ENCODE assay signal across 7 mouse cellular contexts in the genomic region with DNA sequence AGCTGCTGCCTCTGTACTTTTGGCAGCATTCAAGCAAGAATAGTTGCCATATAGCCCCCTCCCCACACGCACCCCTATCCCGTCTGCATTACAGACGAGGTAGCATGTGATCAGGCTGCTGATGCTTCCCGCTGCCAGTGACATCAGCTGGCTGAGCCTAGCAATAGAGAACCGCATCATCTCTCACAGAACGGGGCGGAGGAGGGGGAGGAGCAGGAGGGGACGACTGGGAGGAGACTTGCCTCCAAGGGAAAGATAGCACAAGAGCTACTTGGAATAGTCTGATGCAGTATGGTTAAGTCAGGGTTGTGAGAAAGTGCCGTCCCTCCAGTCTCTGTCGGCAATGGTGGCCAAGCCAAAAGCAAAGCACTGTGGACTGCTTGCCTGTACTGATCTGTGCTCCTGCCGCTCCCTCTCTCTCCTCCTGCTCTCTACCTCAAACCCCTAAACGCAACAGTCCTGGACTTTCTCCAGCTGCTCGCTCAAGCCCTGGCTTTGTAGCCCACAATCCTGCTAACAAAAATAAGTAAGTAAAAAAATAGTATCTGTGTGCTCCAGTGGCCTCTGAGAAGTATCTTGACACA. TPM values are rescaled to one million over a fixed set of nuclear protein-coding genes. Genes with fewer than 3 reads are reported as not detected.
DNase-seq lines count a peak whose midpoint lies in the region; ATAC-seq and TF ChIP-seq lines count a peak whose summit lies in the region.

No protein-coding gene starts in this region.

- 3% methylated on average over 12 of the region's 13 CpGs for WGBS in forebrain, postnatal 0 days
- 9% methylated on average over 13 of the region's 13 CpGs for WGBS in hindbrain, embryonic 10.5 days

- peak; percentile 99 for ATAC-seq in forebrain, postnatal 0 days
- no peak for ATAC-seq in erythroid progenitor cell, adult 5-6 weeks (replicated peaks; ENCODE audit: low FRiP score, poor library complexity, severe bottlenecking)

- no peaks in the 10 kb centered on the region for H3K9me3 ChIP-seq in forebrain, postnatal 0 days (ENCODE audit: low read length)
- no peaks in the 10 kb centered on the region for H3K9me3 ChIP-seq in hindbrain, embryonic 10.5 days

- H3K4me2 ChIP-seq in forebrain, postnatal 0 days (ENCODE audit: low read depth), result peak overlapping the region; percentile 55
- peak overlapping the region; percentile 12 for H3K4me2 ChIP-seq in myocyte (ENCODE audit: low read depth)

- no peak for TF ChIP-seq POLR2A in myocyte (IDR thresholded peaks at IDR 0.05; ENCODE audit: insufficient read length, low read depth)

- peak overlapping the region; percentile 28 for H3K4me3 ChIP-seq in forebrain, postnatal 0 days (ENCODE audit: low read depth, low read length)
- peak overlapping the region; percentile 40 for H3K4me3 ChIP-seq in hindbrain, embryonic 10.5 days
- no peak overlapping the region for H3K4me3 ChIP-seq in myocyte

- H3K36me3 ChIP-seq in forebrain, postnatal 0 days (ENCODE audit: insufficient read depth), result no peaks in the 10 kb centered on the region
- no peaks in the 10 kb centered on the region for H3K36me3 ChIP-seq in hindbrain, embryonic 10.5 days
- no peaks in the 10 kb centered on the region for H3K36me3 ChIP-seq in myocyte (ENCODE audit: control insufficient read depth, insufficient read depth)

- peak; percentile 61 for DNase-seq in adrenal gland, postnatal 10 days
- DNase-seq in cerebellum, adult 8-10 months, result peak; percentile 26
- DNase-seq in forebrain, postnatal 0 days, result peak; percentile 82
- peak; percentile 58 for DNase-seq in hindbrain, embryonic 10.5 days (ENCODE audit: low spot score)
- peak; percentile 73 to 92 for DNase-seq in left cerebral cortex, postnatal 25 days (ENCODE audit: low spot score in 2 of 2)

- peak overlapping the region; percentile 25 for H3K9ac ChIP-seq in forebrain, postnatal 0 days

- H3K27ac ChIP-seq in forebrain, postnatal 0 days (ENCODE audit: low read depth, low read length), result no peak overlapping the region
- H3K27ac ChIP-seq in hindbrain, embryonic 10.5 days, result 0 out of 2 replicates have a peak overlapping the region, but pooled peaks have one; percentile 40

- H3ac ChIP-seq in myocyte (ENCODE audit: control insufficient read depth, insufficient read length), result no peak overlapping the region

- no peak for TF ChIP-seq CTCF in forebrain, postnatal 0 days (IDR thresholded peaks at IDR 0.05; ENCODE audit: low read depth)

- no peaks in the 10 kb centered on the region for H3K79me2 ChIP-seq in myocyte (ENCODE audit: control insufficient read depth, insufficient read depth)

- no peaks in the 10 kb centered on the region for H3K27me3 ChIP-seq in forebrain, postnatal 0 days (ENCODE audit: insufficient read depth, low read length)
- peaks cover 15% of the 10 kb centered on the region for H3K27me3 ChIP-seq in hindbrain, embryonic 10.5 days (ENCODE audit: insufficient read depth, poor library complexity, severe bottlenecking)
- peaks cover 17% of the 10 kb centered on the region for H3K27me3 ChIP-seq in myocyte (ENCODE audit: control insufficient read depth, insufficient read depth, insufficient read length)

- peaks cover 5% of the 10 kb centered on the region for H3K4me1 ChIP-seq in forebrain, postnatal 0 days (ENCODE audit: insufficient read depth)
- peaks cover 12% of the 10 kb centered on the region for H3K4me1 ChIP-seq in hindbrain, embryonic 10.5 days (replicated peaks)

- intact Hi-C loops in left cerebral cortex, postnatal 25 days (cut with DNase I), result no loop called here

TF ChIP-seq in myocyte, 11 proteins besides CTCF, POLR2A, EP300 and RAD21:
- TF ChIP-seq MYOG (IDR thresholded peaks at IDR 0.05; ENCODE audit: control insufficient read depth in 1 of 3, insufficient read depth in 1 of 3, insufficient read length in 2 of 3, low read depth in 2 of 3), result no peak
- no peak for TF ChIP-seq MYOD1 (IDR thresholded peaks at IDR 0.05; ENCODE audit: control insufficient read depth in 1 of 3, insufficient read length in 2 of 3, low read depth in 2 of 3)
- no peak for TF ChIP-seq USF1 (IDR thresholded peaks at IDR 0.05; ENCODE audit: low read depth)
- TF ChIP-seq MAX (IDR thresholded peaks at IDR 0.05; ENCODE audit: low read depth), result no peak
- TF ChIP-seq REST (IDR thresholded peaks at IDR 0.05; ENCODE audit: insufficient read depth, insufficient read length), result no peak
- no peak for TF ChIP-seq E2F4 (IDR thresholded peaks at IDR 0.05; ENCODE audit: insufficient read depth)
- no peak for TF ChIP-seq TCF3 (IDR thresholded peaks at IDR 0.05; ENCODE audit: insufficient read length, low read depth)
- TF ChIP-seq CEBPB (IDR thresholded peaks at IDR 0.05; ENCODE audit: insufficient read depth, poor library complexity, severe bottlenecking), result no peak
- TF ChIP-seq POLR2AphosphoS2 (IDR thresholded peaks at IDR 0.05; ENCODE audit: insufficient read length, low read depth), result no peak
- TF ChIP-seq SRF (IDR thresholded peaks at IDR 0.05; ENCODE audit: control insufficient read depth, insufficient read length, low read depth), result no peak
- no peak for TF ChIP-seq TCF12 (IDR thresholded peaks at IDR 0.05; ENCODE audit: insufficient read depth, poor library complexity, severe bottlenecking)

RNA-seq across cellular contexts. Expression of a gene that starts 27.4 kb away (rescaled TPM):
- total RNA-seq in adrenal gland, postnatal 10 days (2021), result 1,000 to 10,000 TPM; 1,406 to 1,408 TPM
- total RNA-seq in forebrain, postnatal 0 days (2014; rRNA removed), result 883 and 1,228 TPM in 2 replicates
- polyA plus RNA-seq in forebrain, postnatal 0 days (2015; fragmentation: Nextera tagmentation; extraction: Ambion mirVana), result 706 and 832 TPM in 2 replicates
- polyA plus RNA-seq in hindbrain, embryonic 10.5 days (2016; fragmentation: Nextera tagmentation; extraction: Ambion mirVana), result 1,093 and 1,176 TPM in 2 replicates
- 100 to 1,000 TPM; 474 to 482 TPM for total RNA-seq in left cerebral cortex, postnatal 25 days (2021)
- polyA plus RNA-seq in myocyte (2012; fragmentation: generic; extraction: Trizol), result 2,418 TPM
- 680 and 1,163 TPM in 2 replicates for total RNA-seq in erythroid progenitor cell, adult 5-6 weeks (2015; ENCODE audit: low replicate concordance)
- total RNA-seq in erythroid progenitor cell, adult 5-6 weeks (2017; ENCODE audit: low replicate concordance), result 771 and 878 TPM in 2 replicates

Comparison
In these comparisons a context has a peak if more than half of its experiments do, and no peak if none do; other contexts are left out.
1. DNase-seq: peak in every context shown above with its lines; median percentile 82 in left cerebral cortex, postnatal 25 days; 82 in forebrain, postnatal 0 days; 61 in adrenal gland, postnatal 10 days; 58 in hindbrain, embryonic 10.5 days; 26 in cerebellum, adult 8-10 months.